Mouse (Mus musculus) neutrophil, adult 65 days (primary cell): ENCODE results near the gene Amz2. TPM values are rescaled to one million over a fixed set of nuclear protein-coding genes. Genes with fewer than 3 reads are reported as not detected.

Source experiments
- total RNA-seq: library from RNA; stranded (reverse); gene quantifications from 2 replicates; pipeline ENCODE4 v1.2.4, GENCODE M21; 2023

Gene Amz2
- 14.2 and 15.7 TPM in 2 replicates for total RNA-seq

GRCm38 (mm10) chr11:109425392-109426271, at the start of gene Amz2:
Gene Amz2, plus strand, starts transcription at chr11:109425946.

GRCm38 (mm10) chr11:109413617-109414016, 12.1 kb upstream of the Amz2 start, which contains the start of gene 9930022D16Rik:
Gene 9930022D16Rik, plus strand, starts transcription at chr11:109413917.

GRCm38 (mm10) chr11:109473171-109474085, 47.7 kb downstream of the Amz2 start, which contains the start of the genes Arsg and Slc16a6:
Gene Arsg, plus strand, starts transcription at chr11:109473374.
Gene Slc16a6, minus strand, starts transcription at chr11:109473598.

Other genes with a start within 250 kb of the Amz2 start
- gene Rgs9, start 127.8 kb upstream of the Amz2 start, total RNA-seq = 6.8 and 7.5 TPM in 2 replicates
- 99.3 and 137 TPM in 2 replicates for gene Gna13, start 63.1 kb upstream of the Amz2 start, total RNA-seq
- gene 9930022D16Rik, start 12.0 kb upstream of the Amz2 start, total RNA-seq = 0.18 and 0.38 TPM in 2 replicates
- 44.8 and 65.3 TPM in 2 replicates for gene Arsg, start 47.4 kb downstream of the Amz2 start, total RNA-seq
- 67.6 and 85.6 TPM in 2 replicates for gene Slc16a6, start 47.7 kb downstream of the Amz2 start, total RNA-seq
- gene Wipi1, start 186.0 kb downstream of the Amz2 start, total RNA-seq = 39.4 and 47.6 TPM in 2 replicates
- gene Prkar1a, start 223.5 kb downstream of the Amz2 start, total RNA-seq = 185 and 244 TPM in 2 replicates